ENCODE assay signal across 7 mouse cellular contexts in the genomic region with DNA sequence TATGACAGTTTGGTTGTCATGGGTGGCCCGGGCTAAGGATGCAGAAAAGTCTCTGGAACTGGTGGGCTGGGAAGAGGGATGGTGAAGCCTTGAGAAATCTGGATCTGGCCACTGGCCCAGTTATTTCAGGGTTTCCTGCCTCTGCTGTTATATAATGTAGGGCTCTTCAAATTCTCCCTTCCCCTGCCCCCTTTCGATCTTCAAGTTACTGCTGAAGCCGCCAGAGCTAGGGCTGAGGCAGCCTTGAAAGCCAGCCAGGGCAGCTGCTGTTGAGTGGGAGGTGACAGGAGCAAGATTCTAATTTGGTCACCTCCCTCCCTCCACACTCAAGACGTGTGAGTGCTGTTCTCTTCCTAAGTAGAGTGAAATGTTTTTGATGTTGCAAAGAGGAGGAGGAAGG. TPM values are rescaled to one million over a fixed set of nuclear protein-coding genes. Genes with fewer than 3 reads are reported as not detected.
A peak's percentile ranks its signal among the peaks of the same experiment; 100 is the strongest.
DNase-seq lines count a peak whose midpoint lies in the region; ATAC-seq lines count a peak whose summit lies in the region.

No protein-coding gene starts in this region.

- peak overlapping the region; percentile 60; the same call in 1 of the 2 replicates for H3K27ac ChIP-seq in heart, embryonic 10.5 days
- H3K27ac ChIP-seq in hindbrain, embryonic 11.5 days (ENCODE audit: low read depth, low read length) = no peak overlapping the region
- no peak overlapping the region for H3K27ac ChIP-seq in liver, embryonic 12.5 days

- no peak overlapping the region for H3K4me2 ChIP-seq in hindbrain, embryonic 11.5 days (replicated peaks; ENCODE audit: low read depth, low read length)
- no peak overlapping the region for H3K4me2 ChIP-seq in liver, embryonic 12.5 days

- 39% methylated on average over 4 of the region's 4 CpGs for WGBS in heart, embryonic 10.5 days
- 67% methylated on average over 4 of the region's 4 CpGs for WGBS in hindbrain, embryonic 11.5 days
- WGBS in liver, embryonic 12.5 days (ENCODE audit: insufficient replicate concordance) = 50% methylated on average over 4 of the region's 4 CpGs

- H3K4me1 ChIP-seq in heart, embryonic 10.5 days = peaks cover 24% of the 10 kb centered on the region
- H3K4me1 ChIP-seq in hindbrain, embryonic 11.5 days (replicated peaks; ENCODE audit: control insufficient read depth, insufficient read depth, low read length) = no peaks in the 10 kb centered on the region
- peaks cover 18% of the 10 kb centered on the region for H3K4me1 ChIP-seq in liver, embryonic 12.5 days

- no peak overlapping the region for H3K4me3 ChIP-seq in heart, embryonic 10.5 days
- no peak overlapping the region for H3K4me3 ChIP-seq in hindbrain, embryonic 11.5 days (ENCODE audit: low read depth, low read length)
- H3K4me3 ChIP-seq in liver, embryonic 12.5 days = no peak overlapping the region

- ATAC-seq in hindbrain, embryonic 11.5 days (ENCODE audit: low FRiP score) = no peak
- ATAC-seq in liver, embryonic 12.5 days = no peak

- peak; percentile 69 to 70 for DNase-seq in frontal cortex, postnatal 25 days (ENCODE audit: low spot score in 2 of 2)
- no peak for DNase-seq in heart, embryonic 10.5 days (ENCODE audit: low spot score)
- DNase-seq in layer of hippocampus, postnatal 14 days (ENCODE audit: low spot score in 2 of 2) = peak; percentile 27 to 48
- DNase-seq in right cerebral cortex, adult 18-20 months = peak; percentile 95
- DNase-seq in hindbrain, embryonic 11.5 days (ENCODE audit: low spot score) = no peak
- no peak for DNase-seq in Muller cell, postnatal 12 days (ENCODE audit: inconsistent ontology term)

- no peak overlapping the region for H3K9ac ChIP-seq in hindbrain, embryonic 11.5 days (ENCODE audit: low read depth, low read length)
- H3K9ac ChIP-seq in liver, embryonic 12.5 days = no peak overlapping the region

- no peaks in the 10 kb centered on the region for H3K9me3 ChIP-seq in heart, embryonic 10.5 days
- H3K9me3 ChIP-seq in hindbrain, embryonic 11.5 days (ENCODE audit: control insufficient read depth, low read length) = no peaks in the 10 kb centered on the region
- no peaks in the 10 kb centered on the region for H3K9me3 ChIP-seq in liver, embryonic 12.5 days (replicated peaks)

- H3K36me3 ChIP-seq in heart, embryonic 10.5 days = no peaks in the 10 kb centered on the region
- no peaks in the 10 kb centered on the region for H3K36me3 ChIP-seq in hindbrain, embryonic 11.5 days (ENCODE audit: control insufficient read depth, insufficient read depth, low read length)
- no peaks in the 10 kb centered on the region for H3K36me3 ChIP-seq in liver, embryonic 12.5 days

- no peaks in the 10 kb centered on the region for H3K27me3 ChIP-seq in heart, embryonic 10.5 days (ENCODE audit: insufficient read depth, poor library complexity, severe bottlenecking)
- no peaks in the 10 kb centered on the region for H3K27me3 ChIP-seq in hindbrain, embryonic 11.5 days (ENCODE audit: control insufficient read depth, insufficient read depth, low read length)
- H3K27me3 ChIP-seq in liver, embryonic 12.5 days (replicated peaks) = no peaks in the 10 kb centered on the region

RNA-seq across cellular contexts. Expression of a gene that starts 46.8 kb away (rescaled TPM):
- 1.0 and 4.2 TPM in 2 replicates for polyA plus RNA-seq in heart, embryonic 10.5 days (2016; fragmentation: Nextera tagmentation; extraction: Ambion mirVana)
- total RNA-seq in layer of hippocampus, postnatal 14 days (2021) = 1 to 10 TPM; 3.0 to 3.2 TPM
- polyA plus RNA-seq in hindbrain, embryonic 11.5 days (2014; fragmentation: Nextera tagmentation; extraction: Ambion mirVana) = 0.09 and 0.10 TPM in 2 replicates
- polyA plus RNA-seq in liver, embryonic 12.5 days (2016; fragmentation: Nextera tagmentation; extraction: Ambion mirVana) = 0.02 and 0.07 TPM in 2 replicates

RNA-seq across cellular contexts. Expression of a gene that starts 57.5 kb away (rescaled TPM):
- polyA plus RNA-seq in heart, embryonic 10.5 days (2016; fragmentation: Nextera tagmentation; extraction: Ambion mirVana) = not detected in 2 replicates
- 1 to 10 TPM; 1.3 to 2.7 TPM for total RNA-seq in layer of hippocampus, postnatal 14 days (2021)
- polyA plus RNA-seq in hindbrain, embryonic 11.5 days (2014; fragmentation: Nextera tagmentation; extraction: Ambion mirVana) = 0.34 and 0.43 TPM in 2 replicates
- not detected in 2 replicates for polyA plus RNA-seq in liver, embryonic 12.5 days (2016; fragmentation: Nextera tagmentation; extraction: Ambion mirVana)

Comparison
In these comparisons a context has a peak if more than half of its experiments do, and no peak if none do; other contexts are left out.
1. DNase-seq: peak in frontal cortex, postnatal 25 days (2 of 2), layer of hippocampus, postnatal 14 days (2 of 2) and right cerebral cortex, adult 18-20 months (single experiment); none in heart, embryonic 10.5 days (single experiment), hindbrain, embryonic 11.5 days (single experiment) and Muller cell, postnatal 12 days (single experiment).